Mouse (Mus musculus) kidney, embryonic 16.5 days (tissue): ENCODE results near the gene Rgsl1. TPM values are rescaled to one million over a fixed set of nuclear protein-coding genes. Genes with fewer than 3 reads are reported as not detected.
"Not testable (repeated sequence)": the region's sequence is repeated elsewhere in the genome, so short reads cannot be mapped to it uniquely, and the experiment has no call there.

ENCODE experiments used
- ATAC-seq: fragments of 200-750 bp; cut with Nextera tagmentation; 2 replicates; pipeline ENCODE4 v1.8.0; 2017; ENCODE audit warnings: moderate TSS enrichment; ENCODE audit not compliant: low FRiP score, low TSS enrichment
- H3K27ac ChIP-seq: fragments of 300-500 bp; sonication (generic); 2 replicates; pipeline ENCODE4 v1.5.1; 2014; ENCODE audit warnings: low read length
- H3K27me3 ChIP-seq: fragments of 300-500 bp; sonication (generic); 2 replicates; pipeline ENCODE4 v1.6.1; 2014; ENCODE audit warnings: low read length, control low read depth, mixed read lengths; ENCODE audit not compliant: insufficient read depth
- H3K36me3 ChIP-seq: fragments of 300-500 bp; sonication (generic); 2 replicates; pipeline ENCODE4 v1.6.1; 2014; ENCODE audit warnings: low read length, control low read depth, mixed read lengths; ENCODE audit not compliant: insufficient read depth
- H3K4me1 ChIP-seq: fragments of 300-500 bp; sonication (generic); 2 replicates; pipeline ENCODE4 v1.6.1; 2014; ENCODE audit warnings: low read length, control low read depth, mixed read lengths; ENCODE audit not compliant: insufficient read depth
- H3K4me2 ChIP-seq: fragments of 300-500 bp; sonication (generic); replicated peaks from 2 replicates; pipeline ENCODE4 v1.6.1; 2014; ENCODE audit warnings: low read depth, low read length
- H3K4me3 ChIP-seq: fragments of 300-500 bp; sonication (generic); 2 replicates; pipeline ENCODE4 v1.5.1; 2014; ENCODE audit warnings: mild to moderate bottlenecking, low read length
- H3K9ac ChIP-seq: fragments of 300-500 bp; sonication (generic); replicated peaks from 2 replicates; pipeline ENCODE4 v1.6.1; 2014; ENCODE audit warnings: low read length
- H3K9me3 ChIP-seq: fragments of 300-500 bp; sonication (generic); 2 replicates; pipeline ENCODE4 v1.6.1; 2016; ENCODE audit warnings: low read length, control low read depth
- WGBS: fragments of 180-500 bp; shearing (Covaris S2); extraction: QIAGEN DNeasy Blood & Tissue Kit; methylation state at CpG from one replicate; pipeline ENCODE4 v1.1.7; 2014; 5-methylcytosine and 5-hydroxymethylcytosine counted together
- polyA plus RNA-seq: library from polyadenylated mRNA; unstranded; fragments of >200 nt; fragmentation: Nextera tagmentation; extraction: Ambion mirVana; gene quantifications from 2 replicates; pipeline ENCODE4 v1.2.1, GENCODE M21; 2015

Gene Rgsl1
- polyA plus RNA-seq, 1 experiment from 2014 or later = not detected

- Histone ChIP-seq H3K9ac (no peak overlapping the region), H3K4me2 (no peak overlapping the region), H3K9me3 (no peaks in the 10 kb centered on the region), H3K36me3 (no peaks in the 10 kb centered on the region), H3K27ac (no peak overlapping the region), H3K27me3 (no peaks in the 10 kb centered on the region), H3K4me1 (no peaks in the 10 kb centered on the region), H3K4me3 (no peak overlapping the region)
- WGBS = 63% methylated on average over 4 of the region's 4 CpGs
- no peak for ATAC-seq
Observed at GRCm38 (mm10) chr1:153785608-153786007, 58.3 kb downstream of the Rgsl1 start.

- Histone ChIP-seq H3K27ac (no peak overlapping the region), H3K36me3 (no peaks in the 10 kb centered on the region), H3K4me1 (no peaks in the 10 kb centered on the region), H3K9ac (no peak overlapping the region), H3K4me3 (no peak overlapping the region), H3K4me2 (no peak overlapping the region), H3K9me3 (no peaks in the 10 kb centered on the region), H3K27me3 (no peaks in the 10 kb centered on the region)
- ATAC-seq = no peak
- 45% methylated on average over 1 of the region's 1 CpGs for WGBS
Observed at GRCm38 (mm10) chr1:153783339-153783738, 60.6 kb downstream of the Rgsl1 start.

GRCm38 (mm10) chr1:153778205-153778604 is 65.7 kb downstream of the Rgsl1 start:
- H3K9me3 ChIP-seq = no peaks in the 10 kb centered on the region
- no peaks in the 10 kb centered on the region for H3K36me3 ChIP-seq
- no peak overlapping the region for H3K4me3 ChIP-seq
- no peak overlapping the region for H3K27ac ChIP-seq
- ATAC-seq = no peak
- no peaks in the 10 kb centered on the region for H3K27me3 ChIP-seq
- 85% methylated on average over 10 of the region's 10 CpGs for WGBS
- no peak overlapping the region for H3K4me2 ChIP-seq
- no peak overlapping the region for H3K9ac ChIP-seq
- H3K4me1 ChIP-seq = no peaks in the 10 kb centered on the region

GRCm38 (mm10) chr1:153776257-153776656 is 67.7 kb downstream of the Rgsl1 start:
- no peak overlapping the region for H3K27ac ChIP-seq
- 96% methylated on average over 7 of the region's 7 CpGs for WGBS
- no peak overlapping the region for H3K9ac ChIP-seq
- no peaks in the 10 kb centered on the region for H3K27me3 ChIP-seq
- H3K4me2 ChIP-seq = no peak overlapping the region
- no peaks in the 10 kb centered on the region for H3K9me3 ChIP-seq
- H3K36me3 ChIP-seq = no peaks in the 10 kb centered on the region
- no peak overlapping the region for H3K4me3 ChIP-seq
- no peak for ATAC-seq
- no peaks in the 10 kb centered on the region for H3K4me1 ChIP-seq

- 76% methylated on average over 6 of the region's 6 CpGs for WGBS
- Histone ChIP-seq H3K9me3 (no peaks in the 10 kb centered on the region), H3K4me3 (no peak overlapping the region), H3K27me3 (no peaks in the 10 kb centered on the region), H3K36me3 (no peaks in the 10 kb centered on the region), H3K9ac (no peak overlapping the region), H3K4me2 (no peak overlapping the region), H3K27ac (no peak overlapping the region), H3K4me1 (no peaks in the 10 kb centered on the region)
- no peak for ATAC-seq
Observed at GRCm38 (mm10) chr1:153775174-153775573, 68.8 kb downstream of the Rgsl1 start.

GRCm38 (mm10) chr1:153770776-153771167 is 73.2 kb downstream of the Rgsl1 start:
- no peaks in the 10 kb centered on the region for H3K9me3 ChIP-seq
- H3K27ac ChIP-seq = no peak overlapping the region
- H3K36me3 ChIP-seq = no peaks in the 10 kb centered on the region
- H3K4me2 ChIP-seq = no peak overlapping the region
- no peaks in the 10 kb centered on the region for H3K4me1 ChIP-seq
- H3K27me3 ChIP-seq = no peaks in the 10 kb centered on the region
- no peak for ATAC-seq
- no peak overlapping the region for H3K9ac ChIP-seq
- WGBS = 97% methylated on average over 1 of the region's 1 CpGs
- H3K4me3 ChIP-seq = no peak overlapping the region

GRCm38 (mm10) chr1:153769998-153770775 is 73.8 kb downstream of the Rgsl1 start:
- H3K4me1 ChIP-seq = no peaks in the 10 kb centered on the region
- no peak overlapping the region for H3K27ac ChIP-seq
- H3K9ac ChIP-seq = no peak overlapping the region
- H3K9me3 ChIP-seq = no peaks in the 10 kb centered on the region
- no peak for ATAC-seq
- H3K27me3 ChIP-seq = no peaks in the 10 kb centered on the region
- H3K36me3 ChIP-seq = no peaks in the 10 kb centered on the region
- H3K4me3 ChIP-seq = no peak overlapping the region
- 72% methylated on average over 10 of the region's 10 CpGs for whole genome bisulfite sequencing
- H3K4me2 ChIP-seq = no peak overlapping the region

GRCm38 (mm10) chr1:153769571-153769970 is 74.4 kb downstream of the Rgsl1 start:
- ATAC-seq, H3K4me1 ChIP-seq, H3K27ac ChIP-seq, H3K27me3 ChIP-seq, H3K9me3 ChIP-seq, H3K4me3 ChIP-seq, H3K36me3 ChIP-seq, H3K9ac ChIP-seq, H3K4me2 ChIP-seq: not testable (repeated sequence)
- 68% methylated on average over 6 of the region's 6 CpGs for WGBS

GRCm38 (mm10) chr1:153768465-153768864 is 75.5 kb downstream of the Rgsl1 start:
- H3K4me3 ChIP-seq = no peak overlapping the region

GRCm38 (mm10) chr1:153767281-153767680 is 76.7 kb downstream of the Rgsl1 start:
- H3K4me3 ChIP-seq = no peak overlapping the region
- H3K4me2 ChIP-seq = no peak overlapping the region
- 93% methylated on average over 1 of the region's 1 CpGs for WGBS
- H3K4me1 ChIP-seq = no peaks in the 10 kb centered on the region
- H3K9me3 ChIP-seq = no peaks in the 10 kb centered on the region
- no peak for ATAC-seq
- no peaks in the 10 kb centered on the region for H3K36me3 ChIP-seq
- H3K9ac ChIP-seq = no peak overlapping the region
- no peaks in the 10 kb centered on the region for H3K27me3 ChIP-seq
- H3K27ac ChIP-seq = no peak overlapping the region

More at GRCm38 (mm10) chr1:153768465-153768864, 75.5 kb downstream of the Rgsl1 start:
- Histone ChIP-seq H3K4me1 (no peaks in the 10 kb centered on the region), H3K27me3 (no peaks in the 10 kb centered on the region), H3K27ac (no peak overlapping the region), H3K36me3 (no peaks in the 10 kb centered on the region), H3K4me2 (no peak overlapping the region), H3K9ac (no peak overlapping the region), H3K9me3 (no peaks in the 10 kb centered on the region)
- no peak for ATAC-seq
- 79% methylated on average over 5 of the region's 5 CpGs for WGBS
